Mouse (Mus musculus) 416B (cell line): ENCODE data around the gene Xpnpep1.
A peak's percentile ranks its signal among the peaks of the same experiment; 100 is the strongest.

ENCODE experiments used
- DNase-seq: peaks from one replicate; pipeline ENCODE4 v3.0.0; 2011; ENCODE audit warnings: low read depth

Xpnpep1 gene

GRCm38 (mm10) chr19:53030279-53030678, 9.7 kb downstream of the Xpnpep1 start:
- DNase-seq = no peak

DNA sequence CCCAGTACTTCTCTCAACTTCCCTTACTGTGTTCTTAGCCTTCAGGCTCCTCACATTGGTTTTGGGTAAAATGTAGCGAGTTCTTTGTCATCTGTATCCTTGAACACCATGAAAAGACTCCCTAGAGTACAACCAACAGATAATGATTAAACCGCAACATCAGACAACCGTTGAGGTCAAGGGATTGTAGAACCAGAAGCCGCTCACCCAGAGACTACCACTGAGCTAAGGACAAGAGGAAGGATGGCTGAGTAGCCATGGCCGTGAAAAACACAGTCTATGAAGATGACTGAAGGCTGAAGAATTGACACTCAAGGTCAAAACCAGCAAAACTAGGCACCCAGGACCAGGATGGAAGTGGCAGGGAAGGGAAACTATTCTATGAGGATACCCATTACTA, 10.3 kb downstream of the Xpnpep1 start:
- no peak for DNase-seq

DNA sequence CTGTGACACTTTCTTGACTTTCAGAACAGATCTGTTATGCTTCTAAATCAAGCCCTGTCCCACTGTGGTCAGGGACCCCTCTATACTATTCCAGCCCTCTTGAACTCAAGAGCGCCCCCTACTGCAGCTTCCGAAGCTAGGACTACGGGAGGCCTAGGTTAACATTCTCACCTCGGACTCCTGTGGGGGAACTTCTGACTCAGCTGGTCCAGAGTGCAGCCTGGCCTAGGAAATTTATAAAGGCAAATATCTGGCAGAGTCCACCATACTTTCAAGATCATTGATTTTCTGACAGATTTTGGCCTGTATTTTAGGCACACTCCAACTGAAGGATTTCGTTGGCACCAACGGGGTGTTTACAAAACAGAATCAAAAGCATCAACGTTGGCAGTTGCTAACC, 11.0 kb downstream of the Xpnpep1 start:
- DNase-seq = no peak

- no peak for DNase-seq
Measured at GRCm38 (mm10) chr19:53028216-53028615, 11.8 kb downstream of the Xpnpep1 start.

GRCm38 (mm10) chr19:53023189-53023588, 16.8 kb downstream of the Xpnpep1 start:
- DNase-seq = no peak

GRCm38 (mm10) chr19:53022037-53022614, 17.9 kb downstream of the Xpnpep1 start:
- no peak for DNase-seq

DNA sequence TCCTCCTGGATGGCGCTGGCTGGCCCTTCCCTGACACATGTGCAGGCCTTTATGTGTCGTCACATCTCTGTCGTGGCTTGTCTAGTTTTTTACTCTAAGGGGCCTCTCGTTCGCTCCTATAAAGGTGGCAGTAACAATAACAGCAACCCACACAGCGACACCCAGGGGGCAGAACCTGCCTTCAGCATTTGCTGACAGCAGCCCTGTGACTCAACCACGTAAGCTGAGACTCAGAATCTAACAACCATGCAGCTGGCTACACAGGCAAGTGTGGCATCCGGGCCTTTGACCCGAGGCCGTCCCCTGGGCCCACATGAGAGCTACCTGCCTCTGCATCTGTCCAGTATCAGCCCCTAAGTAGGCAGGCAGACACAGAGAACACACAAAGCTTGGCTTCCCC, 18.5 kb downstream of the Xpnpep1 start:
- DNase-seq = no peak

DNA sequence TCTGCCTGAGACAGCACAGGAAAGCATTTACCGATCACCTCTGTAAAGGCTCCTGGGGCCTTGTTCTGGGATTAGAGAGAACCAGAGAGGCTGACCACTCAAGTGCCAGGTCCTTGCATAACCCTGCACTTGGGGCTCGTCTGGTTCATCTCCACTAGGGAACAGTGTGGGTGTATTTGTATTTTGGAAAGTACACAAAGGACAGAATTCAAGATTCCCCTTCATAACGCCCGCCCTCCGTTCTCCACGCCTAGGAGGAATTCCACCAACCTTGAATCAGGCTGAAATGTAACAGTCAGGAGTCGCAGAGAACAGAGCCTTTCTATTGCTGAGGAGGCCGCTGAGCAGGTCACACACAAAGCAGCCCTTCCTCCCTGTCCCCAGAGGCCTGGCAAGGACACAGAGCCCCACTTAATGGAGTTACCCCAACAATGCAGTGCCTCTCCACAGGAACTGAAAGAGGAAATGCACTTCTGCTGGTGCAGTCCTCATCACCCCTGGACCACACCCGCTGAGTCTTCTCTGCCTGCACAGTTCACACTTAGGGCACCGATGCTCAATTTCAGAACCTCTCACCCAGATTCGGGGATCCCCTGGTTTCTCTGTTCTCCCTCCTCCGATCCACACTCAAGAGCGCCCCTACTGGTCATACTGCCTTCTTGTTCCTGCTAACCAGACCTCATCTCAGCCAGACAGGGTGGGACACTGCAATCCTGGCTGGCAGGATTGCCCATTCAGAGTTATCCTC, 20.1 kb downstream of the Xpnpep1 start:
- DNase-seq = peak; percentile 46

- DNase-seq = no peak
Measured at GRCm38 (mm10) chr19:53017954-53018353, 22.1 kb downstream of the Xpnpep1 start.

DNA sequence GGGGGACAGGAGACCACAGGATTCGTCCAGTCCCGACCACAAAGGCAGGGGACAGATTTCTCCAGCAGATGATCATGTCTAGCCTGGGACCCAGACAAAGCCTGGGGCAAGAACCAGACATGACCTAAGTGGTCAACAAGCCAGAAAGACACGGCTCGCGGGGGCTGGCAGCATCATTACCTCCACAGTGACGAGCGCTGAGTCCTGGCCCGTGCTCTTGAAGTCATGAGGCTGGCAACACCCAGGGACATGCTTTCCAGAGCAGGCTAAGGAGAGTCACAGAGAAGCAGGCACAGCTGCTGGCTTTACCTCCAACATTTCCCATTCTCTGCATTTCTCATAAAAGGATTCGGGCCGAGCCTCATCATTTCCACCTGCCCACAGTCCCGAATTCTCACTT, 22.8 kb downstream of the Xpnpep1 start:
- DNase-seq = no peak

DNA sequence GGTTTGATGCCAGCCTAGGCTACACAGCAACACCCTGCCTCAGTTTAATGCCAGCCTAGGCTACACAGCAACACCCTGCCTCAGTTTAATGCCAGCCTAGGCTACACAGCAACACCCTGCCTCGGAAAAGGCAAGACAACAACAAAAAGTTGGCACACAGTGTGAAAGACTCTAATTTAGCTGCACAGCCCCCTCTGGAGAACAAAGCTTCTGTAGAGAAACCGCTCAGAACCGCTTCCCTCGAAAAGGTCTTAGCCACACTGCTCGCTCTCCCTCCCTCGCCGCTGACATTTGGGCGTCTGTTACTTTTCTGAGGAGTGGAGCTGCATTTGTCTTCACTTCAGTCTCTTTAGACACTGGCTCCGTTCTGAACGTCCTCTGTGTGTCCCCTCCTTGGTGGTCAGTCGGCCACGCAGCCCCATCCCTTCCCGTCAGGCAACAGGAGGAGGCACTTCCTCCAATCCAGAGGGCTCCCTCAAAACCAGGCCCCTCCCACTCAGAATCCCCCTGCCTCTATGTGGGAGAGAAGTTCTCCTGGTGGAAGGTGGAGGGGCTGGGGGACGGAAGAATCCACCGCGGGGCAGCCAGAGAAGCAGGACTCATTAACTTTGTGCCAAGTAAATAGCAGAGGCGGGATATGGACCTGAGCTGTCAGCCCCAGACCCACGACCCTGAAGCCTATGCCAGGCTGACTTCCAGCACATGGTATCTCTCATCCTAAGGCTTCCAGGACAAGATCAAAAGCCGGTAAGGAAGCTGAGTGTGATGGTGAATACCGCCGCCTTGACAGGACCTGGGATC, 24.9 kb downstream of the Xpnpep1 start:
- no peak for DNase-seq

- DNase-seq = peak; percentile 76
Measured at GRCm38 (mm10) chr19:53013744-53014143, 26.3 kb downstream of the Xpnpep1 start.

- DNase-seq = no peak
Measured at GRCm38 (mm10) chr19:53013341-53013740, 26.7 kb downstream of the Xpnpep1 start.

DNA sequence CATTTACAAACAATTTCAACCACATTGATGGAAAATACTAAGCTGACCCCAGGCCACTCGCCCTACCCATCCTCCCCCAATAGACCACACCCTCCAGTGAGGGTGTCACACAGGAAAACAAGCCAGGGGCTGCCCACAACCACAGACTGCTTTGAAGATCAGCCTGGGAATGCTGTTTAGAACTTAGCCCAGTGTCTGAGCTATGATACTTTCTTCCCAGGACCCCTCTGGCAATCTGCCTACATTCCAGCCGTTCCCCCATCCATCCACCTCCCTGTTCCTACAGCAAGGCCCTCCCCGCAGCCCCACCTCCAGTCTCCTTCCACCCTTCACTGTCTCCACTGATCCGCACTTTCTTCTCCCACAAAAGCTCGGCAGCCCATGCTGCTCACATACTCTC, 29.1 kb downstream of the Xpnpep1 start:
- DNase-seq = no peak

DNA sequence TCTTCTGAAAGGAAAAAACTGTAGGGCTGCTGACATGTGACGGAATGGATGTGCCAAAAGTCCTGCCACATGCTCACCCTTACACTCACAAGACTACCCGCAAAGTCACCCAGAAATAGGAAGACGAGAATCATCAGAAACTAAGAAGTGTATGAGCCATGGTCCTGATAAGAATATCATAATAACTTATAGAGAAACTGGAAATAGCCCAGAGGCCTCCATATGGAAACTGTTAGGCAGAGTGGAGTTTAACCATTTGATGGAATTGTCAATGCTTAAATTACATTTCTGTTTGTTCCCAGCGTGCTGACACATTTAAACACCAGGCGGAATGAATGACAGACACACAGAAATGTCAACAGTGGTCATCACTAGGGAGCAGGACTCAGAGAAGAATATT, 31.1 kb downstream of the Xpnpep1 start:
- no peak for DNase-seq

GRCm38 (mm10) chr19:53008020-53008705, 31.9 kb downstream of the Xpnpep1 start:
- peak; percentile 55 for DNase-seq

DNA sequence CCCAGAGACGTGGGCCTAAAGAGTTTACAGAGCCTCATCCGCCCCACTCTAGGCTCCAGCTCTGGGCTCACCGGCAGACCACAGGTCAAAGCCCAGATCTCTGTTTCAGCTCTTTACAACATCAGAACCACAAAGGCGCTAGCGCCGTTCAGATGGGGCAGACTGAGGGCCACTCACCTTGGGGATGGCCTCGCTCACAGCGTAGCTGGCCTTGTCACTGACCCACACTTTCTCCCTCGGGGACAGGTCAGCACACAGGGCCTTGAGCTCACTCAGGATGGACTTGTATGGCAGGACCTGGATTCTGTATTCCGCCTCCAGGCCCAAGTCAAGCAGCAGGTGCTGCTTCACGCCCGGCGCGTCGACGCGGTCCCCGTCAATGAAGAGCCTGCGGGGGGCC, 34.0 kb downstream of the Xpnpep1 start:
- DNase-seq = no peak

GRCm38 (mm10) chr19:53003554-53004365, 36.3 kb downstream of the Xpnpep1 start:
- peak; percentile 58 for DNase-seq

GRCm38 (mm10) chr19:53002166-53003095, 37.6 kb downstream of the Xpnpep1 start:
- DNase-seq = no peak

DNA sequence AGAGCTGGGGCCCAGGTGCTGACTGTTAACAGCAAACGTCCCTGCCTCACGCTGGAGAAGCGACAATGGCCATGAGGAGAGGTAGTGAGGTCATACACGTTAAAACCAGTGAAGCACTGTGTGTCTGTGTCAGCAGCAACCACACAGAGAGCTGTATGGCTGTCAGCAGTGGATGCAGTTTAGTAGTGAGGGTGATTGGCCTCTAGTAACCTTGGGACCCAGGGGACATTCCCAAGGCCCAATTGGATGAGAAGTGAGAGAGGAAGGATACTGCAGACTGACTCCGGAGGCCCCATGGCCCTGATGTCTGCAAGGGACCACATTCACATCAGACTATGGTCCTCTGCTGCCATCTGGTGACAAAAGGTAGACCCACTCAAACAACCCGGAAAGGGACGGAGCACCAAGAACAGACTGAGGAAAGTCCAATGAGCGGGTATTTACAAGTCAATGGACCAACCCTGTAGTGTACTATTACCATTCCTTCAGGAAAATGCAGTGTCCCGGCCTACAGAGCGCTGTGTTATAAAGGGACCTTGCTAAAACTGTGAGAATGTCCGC, 47.1 kb downstream of the Xpnpep1 start:
- DNase-seq = peak; percentile 53
